Mouse (Mus musculus): ENCODE data around the gene Etfa. TPM values are rescaled to one million over a fixed set of nuclear protein-coding genes. Genes with fewer than 3 reads are reported as not detected.

Etfa gene
- polyA plus RNA-seq, 1 experiment from 2014 or later: 372 TPM

DNA sequence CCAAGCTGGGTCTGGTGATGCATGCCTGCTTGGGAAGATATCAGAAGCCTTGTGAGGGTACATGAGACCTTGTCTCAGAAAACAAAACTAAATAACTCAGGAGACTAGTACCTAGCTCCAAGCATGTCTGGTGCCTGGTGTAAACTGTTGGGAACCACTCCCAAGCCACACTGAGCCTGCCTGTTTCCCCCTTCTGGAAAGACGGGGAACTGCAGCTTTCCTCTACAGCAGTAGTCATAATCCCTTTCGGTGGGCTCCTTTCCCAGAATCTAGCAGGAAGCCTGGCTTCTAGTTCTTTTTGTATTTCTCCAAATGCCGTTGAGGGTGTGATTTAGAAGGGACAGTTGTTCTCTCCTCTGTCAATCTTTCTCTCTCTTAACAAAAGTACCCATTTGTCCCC lies 23.9 kb upstream of the Etfa start:
- H3K4me2 ChIP-seq (ENCODE audit: low read length): no peak overlapping the region
- no peak overlapping the region for H3K4me3 ChIP-seq (replicated peaks; ENCODE audit: low read depth, low read length)
- H3K27ac ChIP-seq: no peak overlapping the region
- peaks cover 27% of the 10 kb centered on the region for H3K27me3 ChIP-seq (ENCODE audit: insufficient read depth, low read length)
- no peak overlapping the region for H3K9ac ChIP-seq (ENCODE audit: low read depth, low read length)
- peak; percentile 81 for TF ChIP-seq CTCF (IDR thresholded peaks at IDR 0.05; ENCODE audit: low read depth)
- whole genome bisulfite sequencing: 20% methylated on average over 3 of the region's 3 CpGs
- DNase-seq (ENCODE audit: low spot score): peak; percentile 80
- no peaks in the 10 kb centered on the region for H3K36me3 ChIP-seq (ENCODE audit: insufficient read depth, low read length)
- H3K9me3 ChIP-seq (replicated peaks; ENCODE audit: low read length): no peaks in the 10 kb centered on the region
- H3K4me1 ChIP-seq (replicated peaks; ENCODE audit: insufficient read depth, low read length): peaks cover under 1% of the 10 kb centered on the region; the same call in 1 of the 2 replicates
- ATAC-seq (replicated peaks; ENCODE audit: low FRiP score, low read depth): no peak

DNA sequence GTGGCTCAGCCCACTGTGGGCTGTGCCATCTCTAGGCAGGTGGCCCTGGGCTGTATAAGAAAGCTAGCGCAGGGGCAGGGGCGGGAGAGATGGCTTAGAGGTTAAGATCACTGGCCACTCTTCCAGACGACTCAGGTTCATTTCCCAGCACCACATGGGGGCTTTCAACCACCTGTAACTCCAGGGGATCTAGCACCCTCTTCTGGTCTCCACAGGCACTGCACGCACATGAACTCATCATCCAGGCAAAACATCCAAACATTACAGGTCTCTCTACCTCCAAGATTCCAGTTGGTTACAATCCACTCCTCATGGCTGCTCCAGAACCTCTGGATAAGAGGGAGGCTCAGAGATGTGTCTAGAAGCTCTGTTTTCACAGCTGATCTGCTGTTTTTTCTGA lies 13.7 kb upstream of the Etfa start:
- Histone ChIP-seq H3K9ac (ENCODE audit: low read depth, low read length) (no peak overlapping the region), H3K9me3 (replicated peaks; ENCODE audit: low read length) (no peaks in the 10 kb centered on the region), H3K4me1 (replicated peaks; ENCODE audit: insufficient read depth, low read length) (no peaks in the 10 kb centered on the region), H3K4me2 (ENCODE audit: low read length) (no peak overlapping the region), H3K27ac (no peak overlapping the region), H3K27me3 (ENCODE audit: insufficient read depth, low read length) (no peaks in the 10 kb centered on the region), H3K36me3 (ENCODE audit: insufficient read depth, low read length) (no peaks in the 10 kb centered on the region), H3K4me3 (replicated peaks; ENCODE audit: low read depth, low read length) (no peak overlapping the region)
- DNase-seq (ENCODE audit: low spot score) (no peak), ATAC-seq (replicated peaks; ENCODE audit: low FRiP score, low read depth) (no peak)
- TF ChIP-seq CTCF (IDR thresholded peaks at IDR 0.05; ENCODE audit: low read depth): peak; percentile 53
- WGBS: 50% methylated on average over 4 of the region's 4 CpGs

DNA sequence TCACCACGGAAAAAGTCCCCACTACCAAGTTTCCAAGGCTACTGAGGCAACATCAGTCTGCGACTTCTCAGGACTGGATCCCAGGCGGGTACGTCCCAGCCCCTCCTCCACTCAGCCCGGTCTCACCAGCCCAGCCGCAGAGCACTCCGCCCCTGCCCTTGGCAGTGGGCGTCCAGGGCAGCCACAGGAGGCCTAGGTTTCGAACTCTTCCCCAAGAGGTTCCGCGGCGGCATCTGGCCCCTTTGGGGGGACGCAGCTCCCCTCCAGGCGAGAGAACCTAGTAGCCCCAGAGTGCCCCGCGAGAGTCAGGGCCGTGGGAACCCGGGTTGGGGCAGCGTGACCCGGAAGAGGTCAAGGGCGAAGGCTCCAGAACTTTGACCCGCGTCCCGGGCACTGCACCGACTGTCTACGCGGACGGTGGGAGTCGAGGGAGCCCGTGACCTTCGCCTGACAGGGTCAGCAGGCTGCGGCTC lies 486 bp downstream of the Etfa start:
- no peaks in the 10 kb centered on the region for H3K36me3 ChIP-seq (ENCODE audit: insufficient read depth, low read length)
- peak overlapping the region; percentile 61 for H3K4me2 ChIP-seq (ENCODE audit: low read length)
- TF ChIP-seq CTCF (IDR thresholded peaks at IDR 0.05; ENCODE audit: low read depth): no peak
- ATAC-seq (replicated peaks; ENCODE audit: low FRiP score, low read depth) (peak; percentile 80), DNase-seq (ENCODE audit: low spot score) (peak; percentile 59)
- H3K4me1 ChIP-seq (replicated peaks; ENCODE audit: insufficient read depth, low read length): 0 out of 2 replicates have a peak, but pooled peaks cover 4% of the 10 kb centered on the region
- H3K4me3 ChIP-seq (replicated peaks; ENCODE audit: low read depth, low read length): peak overlapping the region; percentile 57
- under 1% methylated on average over 32 of the region's 32 CpGs for WGBS
- H3K27me3 ChIP-seq (ENCODE audit: insufficient read depth, low read length): no peaks in the 10 kb centered on the region
- peak overlapping the region; percentile 85 for H3K27ac ChIP-seq
- H3K9ac ChIP-seq (ENCODE audit: low read depth, low read length): peak overlapping the region; percentile 69
- no peaks in the 10 kb centered on the region for H3K9me3 ChIP-seq (replicated peaks; ENCODE audit: low read length)

DNA sequence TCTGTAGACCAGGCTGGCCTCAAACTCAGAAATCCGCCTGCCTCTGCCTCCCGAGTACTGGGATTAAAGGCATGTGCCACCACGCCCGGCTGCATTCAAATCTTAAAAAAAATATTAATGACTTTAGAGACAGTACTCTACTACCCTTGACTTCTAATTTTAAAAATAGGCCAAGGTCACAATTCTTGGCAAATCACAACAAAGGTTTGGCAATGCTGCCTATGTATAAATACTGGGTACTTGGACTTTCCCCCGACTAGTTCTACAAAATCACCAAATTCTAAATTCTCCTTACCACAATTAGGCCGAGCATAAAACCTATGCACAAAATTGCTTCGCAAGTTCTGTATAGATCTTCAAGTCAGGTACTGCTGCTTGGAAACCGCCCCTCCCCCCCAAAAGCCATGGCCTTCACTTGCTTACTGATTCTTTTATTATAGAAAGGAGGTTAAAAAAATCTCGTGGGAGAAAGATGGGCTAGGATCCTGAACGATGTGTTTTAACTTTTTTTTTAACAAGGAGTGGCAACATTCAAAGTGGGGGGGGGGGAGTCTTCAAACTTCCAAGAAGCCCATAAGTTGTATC lies 1.3 kb downstream of the Etfa start:
- Histone ChIP-seq H3K27ac (no peak overlapping the region), H3K4me3 (replicated peaks; ENCODE audit: low read depth, low read length) (peak overlapping the region; percentile 57), H3K4me1 (replicated peaks; ENCODE audit: insufficient read depth, low read length) (0 out of 2 replicates have a peak, but pooled peaks cover 4% of the 10 kb centered on the region), H3K36me3 (ENCODE audit: insufficient read depth, low read length) (no peaks in the 10 kb centered on the region), H3K9me3 (replicated peaks; ENCODE audit: low read length) (no peaks in the 10 kb centered on the region), H3K9ac (ENCODE audit: low read depth, low read length) (0 out of 2 replicates have a peak overlapping the region, but pooled peaks have one; percentile 69), H3K27me3 (ENCODE audit: insufficient read depth, low read length) (no peaks in the 10 kb centered on the region), H3K4me2 (ENCODE audit: low read length) (peak overlapping the region; percentile 61)
- DNase-seq (ENCODE audit: low spot score): no peak
- ATAC-seq (replicated peaks; ENCODE audit: low FRiP score, low read depth): no peak
- TF ChIP-seq CTCF (IDR thresholded peaks at IDR 0.05; ENCODE audit: low read depth): no peak
- 78% methylated on average over 10 of the region's 10 CpGs for WGBS

DNA sequence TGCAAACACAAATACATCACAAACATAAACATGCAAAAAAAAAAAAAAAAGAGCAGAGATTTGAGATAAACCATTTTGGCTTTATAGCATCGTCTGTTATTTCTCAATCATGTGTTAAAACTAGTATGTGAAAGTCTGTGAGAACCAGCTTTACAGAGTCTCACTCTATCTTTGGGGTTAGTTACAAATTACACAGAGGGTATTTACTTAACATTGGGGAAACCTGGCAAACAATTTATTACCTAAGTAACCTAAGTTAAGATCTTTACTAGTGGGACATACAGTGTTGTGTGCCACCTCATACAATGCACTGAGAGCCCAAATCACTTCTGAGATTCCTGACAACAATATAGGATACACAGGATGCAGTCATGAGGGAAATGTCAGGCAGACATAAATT lies 2.3 kb downstream of the Etfa start:
- DNase-seq (ENCODE audit: low spot score): no peak
- H3K36me3 ChIP-seq (ENCODE audit: insufficient read depth, low read length): no peaks in the 10 kb centered on the region
- H3K4me2 ChIP-seq (ENCODE audit: low read length): no peak overlapping the region
- WGBS: 62% methylated on average over 1 of the region's 1 CpGs
- H3K27me3 ChIP-seq (ENCODE audit: insufficient read depth, low read length): no peaks in the 10 kb centered on the region
- no peak overlapping the region for H3K27ac ChIP-seq
- TF ChIP-seq CTCF (IDR thresholded peaks at IDR 0.05; ENCODE audit: low read depth): no peak
- no peak overlapping the region for H3K4me3 ChIP-seq (replicated peaks; ENCODE audit: low read depth, low read length)
- H3K4me1 ChIP-seq (replicated peaks; ENCODE audit: insufficient read depth, low read length): 0 out of 2 replicates have a peak, but pooled peaks cover 4% of the 10 kb centered on the region
- H3K9ac ChIP-seq (ENCODE audit: low read depth, low read length): no peak overlapping the region
- no peaks in the 10 kb centered on the region for H3K9me3 ChIP-seq (replicated peaks; ENCODE audit: low read length)
- ATAC-seq (replicated peaks; ENCODE audit: low FRiP score, low read depth): no peak

DNA sequence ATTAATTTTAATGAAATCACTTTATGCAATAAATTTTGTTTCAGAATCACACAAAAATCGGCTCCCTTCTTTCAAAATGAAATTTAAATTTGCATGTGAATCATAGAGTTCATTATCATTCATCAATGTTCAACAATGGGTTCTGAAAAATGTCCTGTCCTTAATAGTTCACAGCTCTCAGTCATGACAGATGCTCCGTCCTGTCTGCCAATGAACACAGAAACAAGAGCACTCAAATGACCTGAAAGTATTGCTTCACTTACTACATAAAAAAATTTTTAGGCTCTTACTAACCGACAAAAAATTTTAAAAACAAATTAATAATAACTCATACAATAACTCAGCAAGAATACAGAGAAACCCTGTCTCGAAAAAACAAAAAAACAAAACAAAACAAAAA lies 3.3 kb downstream of the Etfa start:
- ATAC-seq (replicated peaks; ENCODE audit: low FRiP score, low read depth) (no peak), DNase-seq (ENCODE audit: low spot score) (no peak)
- H3K9ac ChIP-seq (ENCODE audit: low read depth, low read length): no peak overlapping the region
- H3K36me3 ChIP-seq (ENCODE audit: insufficient read depth, low read length): no peaks in the 10 kb centered on the region
- H3K4me2 ChIP-seq (ENCODE audit: low read length): no peak overlapping the region
- no peak overlapping the region for H3K27ac ChIP-seq
- H3K9me3 ChIP-seq (replicated peaks; ENCODE audit: low read length): no peaks in the 10 kb centered on the region
- no peak overlapping the region for H3K4me3 ChIP-seq (replicated peaks; ENCODE audit: low read depth, low read length)
- no peaks in the 10 kb centered on the region for H3K27me3 ChIP-seq (ENCODE audit: insufficient read depth, low read length)
- TF ChIP-seq CTCF (IDR thresholded peaks at IDR 0.05; ENCODE audit: low read depth): no peak
- 85% methylated on average over 4 of the region's 4 CpGs for WGBS
- 0 out of 2 replicates have a peak, but pooled peaks cover 4% of the 10 kb centered on the region for H3K4me1 ChIP-seq (replicated peaks; ENCODE audit: insufficient read depth, low read length)
